Mouse (Mus musculus) thymus, postnatal 14 days (tissue): ENCODE measurements around the gene Pfdn2.

Experiments used
- DNase-seq: peaks from one replicate; pipeline ENCODE4 v3.0.0; 2021

The Pfdn2 gene

DNA sequence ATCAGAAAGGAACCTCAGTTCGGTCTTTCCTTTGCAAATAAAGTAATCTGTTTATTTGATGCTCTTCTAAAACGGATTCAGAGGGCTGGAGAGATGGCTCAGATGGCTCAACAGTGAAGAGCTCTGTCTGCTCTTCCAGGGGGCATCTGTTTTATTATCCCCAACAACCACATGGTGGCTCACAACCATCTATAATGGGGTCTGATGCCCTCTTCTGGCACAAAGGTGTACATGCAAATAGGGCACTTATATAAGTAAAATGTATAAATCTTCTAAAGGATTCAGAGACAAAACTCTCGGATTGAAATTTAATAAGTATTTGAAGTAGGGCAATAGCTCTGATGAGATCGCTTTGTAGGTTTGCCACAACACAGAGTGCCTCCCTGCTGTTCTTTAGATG is 13.0 kb downstream of the Pfdn2 start:
- peak; percentile 59 for DNase-seq

DNA sequence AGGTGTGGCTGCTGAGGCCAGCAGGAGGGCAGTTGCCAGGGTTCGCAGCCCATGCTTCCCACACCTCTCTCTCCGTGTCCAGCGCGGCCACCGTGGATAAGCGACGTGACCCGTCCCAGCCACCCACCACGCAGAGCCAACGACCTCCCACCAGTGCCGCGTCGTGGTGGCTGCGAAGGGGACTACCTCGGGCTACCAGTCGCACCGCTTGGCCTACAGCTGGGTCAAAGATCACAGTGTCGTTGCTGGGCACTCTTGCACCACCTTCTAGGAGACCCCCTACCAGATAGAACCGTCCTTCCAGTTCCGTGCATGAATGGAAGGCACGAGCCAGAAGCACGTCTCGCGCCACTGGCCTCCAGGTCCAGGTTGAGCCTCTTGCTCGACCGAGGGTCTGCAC is 14.8 kb downstream of the Pfdn2 start:
- no peak for DNase-seq

DNA sequence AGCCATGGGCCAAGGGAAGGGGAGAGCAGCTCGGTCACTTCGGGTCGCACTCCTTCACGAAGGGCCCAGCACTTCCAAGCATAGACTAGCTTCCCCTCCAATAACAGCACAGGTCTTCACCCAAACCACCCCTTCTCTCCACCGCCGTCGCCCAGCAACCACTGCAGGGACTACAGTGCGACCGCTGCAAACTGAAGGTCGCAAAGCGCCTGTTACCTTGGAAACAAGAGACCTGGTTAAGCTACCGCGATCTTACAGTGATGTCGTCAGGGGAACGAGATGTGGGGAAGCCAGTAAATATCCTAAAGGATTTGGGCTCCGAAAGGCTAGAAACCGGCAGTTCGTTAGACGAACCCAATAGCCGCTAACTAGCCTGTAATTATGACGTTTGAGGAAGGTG is 15.2 kb downstream of the Pfdn2 start, which contains the start of gene Klhdc9:
Gene Klhdc9 (minus strand): TSS at position 143 of the 400 bp plus-strand sequence.
- DNase-seq, result peak; percentile 91

DNA sequence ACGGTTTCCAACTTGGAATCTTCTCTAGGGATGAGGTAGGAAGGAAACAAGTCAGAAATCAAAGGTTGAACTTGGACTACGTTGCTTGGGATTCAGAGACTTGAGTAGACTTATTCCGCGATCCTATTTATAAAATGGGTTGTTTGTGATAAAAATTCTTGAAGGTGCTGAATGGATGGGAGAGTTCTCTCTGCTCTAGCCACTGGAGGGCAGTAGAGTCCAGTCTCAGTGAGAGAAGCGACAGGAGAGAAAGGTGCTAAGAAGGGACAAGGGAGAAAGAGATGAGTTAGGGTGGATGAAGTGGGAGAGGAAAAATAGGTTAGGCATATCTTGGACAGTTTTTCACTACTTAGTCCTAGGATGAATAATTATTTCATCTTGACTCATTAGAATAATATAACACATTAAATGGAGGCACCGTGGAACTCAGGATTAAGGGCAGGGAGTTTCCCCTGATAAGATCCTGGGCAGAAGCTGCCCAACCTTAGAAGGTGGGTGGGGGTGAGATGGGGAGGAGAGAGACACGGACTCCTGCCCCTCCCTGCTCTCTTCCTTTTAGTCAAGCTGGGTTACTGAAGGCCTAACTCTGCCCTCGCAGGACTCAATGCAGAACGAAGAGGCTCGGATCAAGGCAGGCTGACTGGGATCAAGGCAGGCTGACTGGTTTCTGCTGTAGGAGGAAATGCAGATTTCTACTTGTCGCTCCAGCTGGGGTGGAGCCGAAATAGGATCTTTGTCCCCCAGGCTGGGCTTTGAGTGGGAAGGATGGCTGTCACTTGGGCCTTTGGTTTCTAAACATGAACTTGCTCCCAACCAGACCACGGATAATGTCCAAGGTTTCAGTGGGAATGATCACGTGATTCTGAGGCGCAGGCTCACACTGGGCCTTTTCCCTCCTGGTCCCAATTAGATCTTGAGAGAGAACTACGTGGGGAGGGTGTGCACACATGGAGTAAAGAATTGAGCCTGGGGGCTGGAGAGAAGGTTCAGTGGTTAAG is 15.9 kb downstream of the Pfdn2 start:
- peak; percentile 83 for DNase-seq

DNA sequence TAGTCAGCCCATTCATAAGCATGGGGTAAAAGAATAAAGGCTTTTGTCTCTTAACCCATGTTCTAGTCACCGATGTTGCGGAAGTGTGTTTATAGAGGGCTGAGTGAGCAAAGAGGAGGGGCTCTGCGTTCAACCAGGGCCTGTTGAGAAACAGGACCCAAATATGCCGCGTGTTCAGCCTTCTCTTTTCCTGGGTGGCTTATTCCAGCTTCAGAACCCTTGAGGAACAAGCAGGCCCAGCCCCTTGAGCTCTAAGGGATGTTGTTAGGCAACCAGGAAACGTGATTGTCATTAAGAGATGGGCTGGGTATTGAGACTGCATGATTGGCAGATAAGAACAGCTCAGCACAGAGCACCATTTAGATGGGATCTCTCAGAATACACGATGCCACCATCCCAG is 20.5 kb downstream of the Pfdn2 start:
- no peak for DNase-seq

DNA sequence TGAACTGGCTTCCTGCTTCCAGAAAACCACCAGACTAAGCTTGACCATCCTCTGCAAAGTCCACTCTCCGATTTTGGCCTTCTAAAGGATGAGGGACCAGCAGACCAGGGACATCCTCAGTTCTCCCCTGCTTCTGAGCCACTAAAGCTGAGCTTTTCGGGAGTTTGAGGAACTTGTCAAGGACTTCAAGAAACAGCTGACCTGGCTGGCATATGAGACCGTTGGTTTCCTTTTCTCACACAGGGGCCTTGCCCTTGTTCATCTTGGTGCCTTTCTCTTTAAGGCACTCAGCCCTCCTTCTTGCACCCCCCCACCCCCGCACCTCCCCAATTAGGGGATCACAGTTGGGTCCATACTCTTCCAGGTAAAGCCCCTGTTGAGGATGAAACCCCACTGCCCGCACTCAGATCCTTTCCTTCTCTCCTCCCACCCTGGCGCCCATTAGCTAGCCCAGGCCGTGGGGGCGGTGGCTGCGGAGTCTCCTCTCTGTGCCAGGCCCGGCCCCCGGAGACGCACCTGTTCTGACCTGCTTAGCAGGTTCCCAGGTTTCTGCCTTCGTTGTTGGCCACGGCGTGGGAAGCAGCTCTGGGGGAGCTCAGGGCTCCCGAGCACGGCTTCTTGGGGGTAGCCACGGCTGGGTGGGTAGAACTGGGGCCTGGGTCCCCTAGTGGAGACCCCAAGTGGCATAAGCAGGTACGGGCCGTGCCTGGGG is 24.5 kb downstream of the Pfdn2 start, which contains the start of gene Nectin4:
Gene Nectin4 (plus strand): TSS at position 255 of the 712 bp plus-strand sequence.
- no peak for DNase-seq

DNA sequence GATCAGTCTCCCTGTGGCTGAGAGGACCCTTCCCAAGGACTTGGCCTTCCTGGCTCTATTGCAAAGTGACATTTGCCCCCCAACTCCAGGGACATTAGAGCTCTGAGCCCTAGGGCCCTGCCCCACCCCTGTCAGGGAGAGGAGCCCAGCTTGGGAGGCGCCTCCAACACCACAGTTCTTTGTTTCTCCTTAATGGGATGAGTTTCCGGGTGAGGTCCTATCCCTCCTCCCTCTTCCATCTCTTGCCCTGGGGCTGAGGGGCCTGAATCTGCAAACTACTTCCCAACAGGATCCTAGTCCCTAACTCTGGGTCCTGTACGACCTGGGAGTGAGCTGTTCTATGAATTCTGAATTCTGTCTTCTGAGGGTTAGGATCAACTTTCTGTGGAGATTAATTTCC is 27.4 kb downstream of the Pfdn2 start:
- DNase-seq, result no peak

DNA sequence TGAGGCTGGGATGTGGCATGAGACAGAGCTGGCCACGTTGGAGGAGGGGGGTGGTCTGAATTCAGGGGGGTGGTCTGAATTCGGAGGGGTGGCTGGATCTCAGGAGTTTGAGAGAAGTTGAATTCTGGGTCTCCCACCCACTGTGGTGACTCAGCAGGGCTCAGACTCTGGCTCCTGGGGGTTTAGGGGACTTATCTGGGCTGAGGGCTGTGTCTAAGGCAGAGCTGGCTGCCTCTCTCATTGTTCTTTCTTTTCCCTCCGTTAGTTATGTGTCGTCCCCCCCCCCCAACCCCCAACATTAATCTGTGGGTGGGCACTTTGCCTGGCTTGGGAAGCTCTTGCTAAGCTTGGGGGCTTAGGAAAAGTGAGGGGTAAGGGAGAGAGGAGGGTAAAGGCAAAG is 28.5 kb downstream of the Pfdn2 start:
- DNase-seq, result no peak

DNA sequence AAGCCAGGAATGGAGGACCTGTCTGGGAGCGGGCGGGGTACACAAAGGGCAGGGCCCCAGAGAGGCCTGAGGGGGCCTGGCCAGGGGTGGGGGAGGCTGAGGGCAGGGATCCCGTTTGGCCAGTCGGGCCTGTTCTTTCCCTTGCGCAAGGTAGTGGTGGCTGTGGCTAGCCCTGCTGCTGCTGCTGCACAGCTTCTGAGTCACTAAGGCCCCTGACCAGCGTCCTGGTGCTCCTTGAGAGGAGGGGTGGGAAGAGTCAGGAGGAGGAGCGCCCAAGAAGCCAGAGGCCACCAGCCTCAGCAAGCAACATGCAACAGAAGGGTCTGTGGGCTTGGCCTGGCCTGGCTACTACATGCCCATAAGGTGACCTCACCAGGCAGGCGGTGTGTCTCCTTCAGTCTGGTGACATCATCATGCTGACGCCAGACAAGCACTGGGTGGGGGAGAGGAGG is 30.2 kb downstream of the Pfdn2 start:
- no peak for DNase-seq

DNA sequence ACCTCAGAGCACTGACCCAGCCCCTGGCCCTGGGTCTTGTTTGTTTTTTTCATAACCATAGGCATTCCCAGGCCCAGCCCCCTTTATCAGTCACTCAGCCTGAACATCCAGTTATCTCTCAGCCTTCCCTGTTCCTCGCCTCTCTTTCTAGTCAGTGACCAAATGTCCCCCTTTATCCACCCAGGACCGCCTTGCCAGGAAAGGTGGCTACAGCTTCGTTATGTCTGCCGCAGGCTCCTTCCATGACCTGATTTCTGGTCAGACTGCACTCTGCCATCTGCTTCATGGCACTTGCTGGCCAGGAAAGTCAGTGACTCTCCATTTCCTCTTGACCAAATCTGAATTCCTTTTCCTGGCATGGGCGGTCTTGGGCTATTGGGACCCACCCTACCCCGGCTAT is 32.8 kb downstream of the Pfdn2 start:
- DNase-seq, result no peak

DNA sequence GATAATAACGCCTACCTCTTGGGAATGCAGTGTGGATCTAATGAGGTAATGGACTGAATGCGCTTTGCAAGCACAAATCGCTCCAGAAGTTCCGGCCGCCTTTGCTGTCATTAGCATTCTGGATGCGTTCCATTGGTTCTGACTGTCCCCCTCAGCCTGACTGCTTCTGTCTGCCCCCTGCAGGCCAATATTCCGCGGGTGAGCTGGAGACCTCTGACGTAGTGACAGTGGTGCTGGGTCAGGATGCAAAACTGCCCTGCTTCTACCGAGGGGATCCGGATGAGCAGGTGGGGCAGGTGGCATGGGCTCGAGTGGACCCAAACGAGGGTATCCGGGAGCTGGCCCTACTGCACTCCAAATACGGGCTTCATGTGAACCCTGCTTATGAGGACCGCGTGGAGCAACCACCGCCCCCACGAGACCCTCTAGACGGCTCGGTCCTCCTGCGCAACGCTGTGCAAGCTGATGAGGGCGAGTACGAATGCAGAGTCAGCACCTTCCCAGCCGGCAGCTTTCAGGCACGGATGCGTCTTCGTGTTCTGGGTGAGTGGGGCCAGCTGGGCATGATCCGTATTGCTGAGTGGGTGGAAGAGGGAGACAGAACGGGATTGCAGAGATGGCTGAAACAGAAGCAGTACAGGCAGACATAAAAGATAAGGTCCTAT is 34.6 kb downstream of the Pfdn2 start:
- peak; percentile 82 for DNase-seq

DNA sequence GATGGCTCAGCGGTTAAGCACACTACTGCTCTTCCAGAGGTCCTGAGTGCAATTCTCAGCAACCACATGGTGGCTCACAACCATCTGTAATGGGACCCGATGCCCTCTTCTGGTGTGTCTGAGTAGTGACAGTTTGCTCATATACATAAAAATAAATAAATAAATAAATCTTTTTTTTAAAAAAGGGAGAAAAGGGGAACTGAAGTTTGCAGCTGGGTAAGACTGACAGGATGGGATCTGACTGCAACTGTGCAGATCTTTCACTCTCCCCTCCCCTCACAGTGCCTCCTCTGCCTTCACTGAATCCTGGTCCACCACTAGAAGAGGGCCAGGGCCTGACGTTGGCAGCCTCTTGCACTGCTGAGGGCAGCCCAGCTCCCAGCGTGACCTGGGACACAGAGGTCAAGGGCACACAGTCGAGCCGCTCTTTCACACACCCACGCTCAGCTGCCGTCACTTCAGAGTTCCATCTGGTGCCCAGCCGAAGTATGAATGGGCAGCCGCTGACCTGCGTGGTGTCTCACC is 36.7 kb downstream of the Pfdn2 start:
- no peak for DNase-seq

DNA sequence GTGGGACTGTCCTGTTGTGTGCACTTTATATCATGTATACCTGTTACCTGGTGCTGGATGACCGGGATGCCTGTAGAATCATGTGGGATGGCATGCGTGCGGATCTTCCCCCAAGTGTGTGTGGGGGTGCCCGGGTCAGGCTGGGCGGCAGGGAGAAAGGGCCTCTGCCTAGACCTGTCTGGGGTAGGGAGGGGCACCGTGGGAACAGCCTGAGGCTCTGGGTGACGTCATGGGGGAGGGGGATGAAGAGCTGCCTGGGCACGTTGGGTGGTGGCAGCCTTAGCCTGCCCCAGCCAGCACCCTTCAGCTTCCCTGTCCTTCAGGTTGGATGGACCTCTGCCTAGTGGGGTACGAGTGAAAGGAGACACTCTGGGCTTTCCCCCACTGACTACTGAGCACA is 38.9 kb downstream of the Pfdn2 start:
- no peak for DNase-seq

DNA sequence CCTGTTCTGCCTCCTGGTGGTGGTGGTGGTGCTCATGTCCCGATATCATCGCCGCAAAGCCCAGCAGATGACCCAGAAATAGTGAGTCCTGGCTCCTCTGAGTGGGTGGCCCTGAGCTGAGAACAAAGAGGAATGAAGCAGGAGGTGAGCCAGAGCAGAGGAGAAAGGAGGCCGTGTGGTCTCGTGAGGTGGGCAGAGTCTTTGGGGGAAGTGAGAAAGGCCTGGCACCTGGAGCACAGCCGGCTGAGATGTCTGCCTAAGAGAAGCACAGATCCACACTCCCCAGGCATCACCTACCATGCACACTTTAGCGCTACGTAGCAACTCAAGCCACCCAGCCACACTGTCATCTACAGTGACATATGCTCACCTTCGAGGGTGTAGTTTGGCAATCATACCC is 39.7 kb downstream of the Pfdn2 start:
- no peak for DNase-seq

DNA sequence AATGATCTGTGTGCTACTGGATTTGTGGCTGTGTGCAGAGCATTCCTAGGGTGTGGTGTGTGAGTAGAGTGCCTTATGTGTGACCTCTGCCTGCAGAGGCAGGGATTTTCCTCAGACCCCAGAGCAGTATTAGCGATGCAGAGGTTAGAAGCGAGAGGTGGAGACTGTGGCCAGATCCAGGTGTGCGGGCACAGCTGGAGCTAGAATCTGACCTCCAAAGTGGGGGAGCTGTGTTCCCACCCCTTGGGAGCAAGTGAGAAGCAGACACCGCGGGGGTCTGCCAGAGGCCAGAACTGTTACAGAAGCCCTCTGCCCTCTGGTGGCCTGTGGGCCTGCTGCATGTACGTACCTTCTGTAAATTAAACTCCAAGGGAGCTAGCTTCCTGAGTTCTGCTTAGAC is 41.6 kb downstream of the Pfdn2 start:
- DNase-seq, result peak; percentile 78

DNA sequence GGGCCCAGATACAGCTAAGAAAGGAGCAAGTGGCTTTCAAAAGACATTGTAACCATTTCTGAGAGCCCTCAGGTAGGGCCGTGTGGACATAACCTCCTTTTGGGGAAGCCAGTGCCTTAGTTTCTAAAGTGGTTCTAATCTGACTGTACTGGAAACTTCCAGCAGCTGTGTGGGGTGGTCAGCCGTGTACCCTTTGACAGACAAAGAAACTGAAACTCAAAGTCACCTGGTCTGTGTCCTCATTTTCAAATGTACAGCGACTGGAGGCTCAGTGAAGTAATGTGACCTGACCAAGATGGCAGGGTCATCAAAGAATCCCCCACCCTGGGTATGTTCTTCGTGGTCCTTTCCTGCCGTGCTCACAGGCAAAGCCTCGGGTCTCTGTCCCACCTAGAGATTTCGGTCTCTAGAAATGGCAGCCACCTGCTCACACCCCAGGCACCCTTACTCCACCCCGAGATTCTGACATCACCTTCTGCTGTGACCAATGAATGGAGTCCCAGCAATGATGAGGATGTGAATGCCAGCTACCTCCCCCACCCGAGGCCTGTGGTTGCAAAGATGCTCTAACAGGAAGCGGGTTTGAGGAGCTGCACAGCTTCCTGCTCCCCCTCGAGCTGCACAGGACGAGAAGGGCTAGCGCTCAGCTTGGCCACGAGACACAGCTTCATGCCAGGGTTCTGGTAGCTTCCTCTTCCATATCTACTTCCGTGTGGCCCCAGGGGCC is 43.1 kb downstream of the Pfdn2 start, which contains the start of gene Arhgap30:
Gene Arhgap30 (plus strand): TSS at position 579 of the 727 bp plus-strand sequence.
- peak; percentile 94 for DNase-seq

DNA sequence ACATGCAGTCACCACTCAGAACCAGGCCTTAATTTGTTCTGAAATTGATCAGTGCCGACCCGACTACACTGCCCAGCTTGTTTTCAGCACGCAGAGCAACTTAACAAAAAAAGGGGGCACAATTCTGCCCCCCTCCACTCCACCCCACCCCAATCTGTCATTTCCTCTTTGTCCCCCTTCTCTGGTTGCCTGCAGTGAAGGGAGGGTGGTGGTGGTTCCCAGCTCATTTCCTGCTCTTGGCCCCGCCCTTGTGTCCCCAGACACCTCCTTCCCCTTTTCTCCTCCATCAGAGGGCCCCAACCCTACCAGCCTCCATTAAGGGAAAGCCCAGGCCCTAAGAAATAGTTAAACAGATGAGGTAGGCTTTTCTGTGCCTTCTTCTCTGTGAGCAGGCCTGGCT is 44.6 kb downstream of the Pfdn2 start:
- peak; percentile 84 for DNase-seq

DNA sequence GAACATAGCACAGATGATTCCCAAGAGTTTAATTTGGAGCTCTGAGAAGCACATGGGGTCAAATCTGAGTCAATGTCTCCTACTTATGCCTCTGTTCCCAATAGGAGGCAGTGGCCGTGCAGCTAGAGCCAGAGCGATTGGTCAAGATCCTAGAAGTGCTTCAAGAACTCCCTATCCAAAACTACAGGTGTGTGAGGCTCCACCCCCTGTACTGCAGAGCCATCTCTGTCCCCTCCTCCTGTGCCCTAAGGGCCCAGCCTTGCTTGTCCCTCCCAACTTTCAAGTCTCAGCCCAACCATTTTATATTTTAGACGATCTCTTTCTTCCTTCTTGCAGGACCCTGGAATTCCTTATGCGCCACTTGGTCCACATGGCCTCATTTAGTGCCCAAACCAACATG is 56.4 kb downstream of the Pfdn2 start:
- DNase-seq, result no peak

DNA sequence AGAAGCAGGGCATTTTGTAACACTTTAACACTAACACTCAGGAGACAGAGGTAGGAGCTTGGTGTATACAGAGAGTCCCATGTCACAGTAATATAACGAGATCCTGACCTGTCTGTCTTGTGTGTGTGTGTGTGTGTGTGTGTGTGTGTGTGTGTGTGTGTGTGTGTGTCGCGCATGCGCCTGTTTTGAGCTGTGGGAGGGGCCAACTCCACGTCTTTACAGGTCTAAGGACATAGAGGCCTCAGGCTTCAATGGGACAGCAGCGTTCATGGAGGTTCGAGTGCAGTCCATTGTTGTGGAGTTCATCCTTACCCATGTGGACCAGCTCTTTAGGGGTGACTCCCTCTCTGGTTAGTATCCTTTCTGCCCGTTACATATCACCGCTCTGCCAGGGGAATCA is 57.5 kb downstream of the Pfdn2 start:
- DNase-seq, result no peak

DNA sequence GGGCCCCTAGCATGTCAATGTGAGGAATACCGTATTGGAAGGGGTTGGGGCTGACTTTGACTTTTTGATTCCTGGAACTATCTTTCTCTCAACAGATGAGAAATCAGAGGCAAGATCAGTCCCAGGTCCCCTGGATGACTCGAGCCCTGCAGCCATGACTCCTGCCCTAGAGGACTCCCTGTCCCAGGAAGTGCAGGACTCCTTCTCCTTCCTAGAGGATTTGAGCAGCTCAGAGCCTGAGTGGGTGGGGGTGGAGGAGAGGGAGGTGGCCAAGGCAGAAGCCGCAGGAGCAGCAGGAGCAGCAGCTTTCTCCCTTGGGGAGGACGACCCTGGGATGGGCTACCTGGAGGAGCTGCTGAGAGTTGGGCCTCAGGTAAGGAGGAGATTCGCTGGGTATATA is 61.8 kb downstream of the Pfdn2 start:
- DNase-seq, result no peak
